Mouse (Mus musculus) stomach, embryonic 16.5 days (tissue): Measurements from ENCODE around the gene Gch1. TPM values are rescaled to one million over a fixed set of nuclear protein-coding genes. Genes with fewer than 3 reads are reported as not detected.

Experiments
- ATAC-seq: fragments of 200-750 bp; cut with Nextera tagmentation; 2 replicates; pipeline ENCODE4 v1.8.0; 2017; ENCODE audit warnings: moderate number of reproducible peaks, moderate TSS enrichment; ENCODE audit not compliant: insufficient read depth, low FRiP score
- H3K27ac ChIP-seq: fragments of 300-500 bp; sonication (generic); 2 replicates; pipeline ENCODE4 v1.5.1; 2014; ENCODE audit warnings: low read length
- H3K27me3 ChIP-seq: fragments of 300-500 bp; sonication (generic); 2 replicates; pipeline ENCODE4 v1.6.1; 2014; ENCODE audit warnings: low read length, control low read depth, mixed read lengths; ENCODE audit not compliant: control insufficient read depth, insufficient read depth
- H3K36me3 ChIP-seq: fragments of 300-500 bp; sonication (generic); 2 replicates; pipeline ENCODE4 v1.6.1; 2014; ENCODE audit warnings: low read length; ENCODE audit not compliant: control insufficient read depth, insufficient read depth
- H3K4me1 ChIP-seq: fragments of 300-500 bp; sonication (generic); 2 replicates; pipeline ENCODE4 v1.6.1; 2014; ENCODE audit warnings: low read length, control low read depth, mixed read lengths; ENCODE audit not compliant: control insufficient read depth, insufficient read depth
- H3K4me2 ChIP-seq: fragments of 300-500 bp; sonication (generic); 2 replicates; pipeline ENCODE4 v1.6.1; 2014; ENCODE audit warnings: low read depth, low read length, mixed read lengths
- H3K4me3 ChIP-seq: fragments of 300-500 bp; sonication (generic); replicated peaks from 2 replicates; pipeline ENCODE4 v1.5.1; 2014; ENCODE audit warnings: mild to moderate bottlenecking, low read length
- H3K9ac ChIP-seq: fragments of 300-500 bp; sonication (generic); 2 replicates; pipeline ENCODE4 v1.6.1; 2014; ENCODE audit warnings: low read length
- H3K9me3 ChIP-seq: fragments of 300-500 bp; sonication (generic); replicated peaks from 2 replicates; pipeline ENCODE4 v1.6.1; 2016; ENCODE audit warnings: low read length, control low read depth; ENCODE audit not compliant: control insufficient read depth
- WGBS: fragments of 180-500 bp; shearing (Covaris S2); extraction: QIAGEN DNeasy Blood & Tissue Kit; methylation state at CpG from one replicate; pipeline ENCODE4 v1.1.7; 2014; 5-methylcytosine and 5-hydroxymethylcytosine counted together
- polyA plus RNA-seq: library from polyadenylated mRNA; unstranded; fragments of >200 nt; fragmentation: Nextera tagmentation; extraction: Ambion mirVana; gene quantifications from 2 replicates; pipeline ENCODE4 v1.2.1, GENCODE M21; 2015

Gch1 gene
- polyA plus RNA-seq, 1 experiment from 2014 or later: 5.9 TPM

- Histone ChIP-seq H3K9ac (no peak overlapping the region), H3K4me1 (no peaks in the 10 kb centered on the region), H3K4me2 (no peak overlapping the region), H3K9me3 (no peaks in the 10 kb centered on the region), H3K27me3 (no peaks in the 10 kb centered on the region), H3K27ac (no peak overlapping the region), H3K36me3 (no peaks in the 10 kb centered on the region), H3K4me3 (no peak overlapping the region)
- ATAC-seq: no peak
- WGBS: 73% methylated on average over 10 of the region's 10 CpGs
Observed at GRCm38 (mm10) chr14:47224476-47225325, 35.5 kb upstream of the Gch1 start.

GRCm38 (mm10) chr14:47222631-47223450 is 33.6 kb upstream of the Gch1 start:
- WGBS: 68% methylated on average over 11 of the region's 11 CpGs
- Histone ChIP-seq H3K9me3 (no peaks in the 10 kb centered on the region), H3K9ac (no peak overlapping the region), H3K4me2 (no peak overlapping the region), H3K36me3 (no peaks in the 10 kb centered on the region), H3K27ac (no peak overlapping the region), H3K4me3 (no peak overlapping the region), H3K27me3 (no peaks in the 10 kb centered on the region), H3K4me1 (no peaks in the 10 kb centered on the region)
- no peak for ATAC-seq

GRCm38 (mm10) chr14:47221567-47221966 is 32.4 kb upstream of the Gch1 start:
- Histone ChIP-seq H3K36me3 (no peaks in the 10 kb centered on the region), H3K4me2 (no peak overlapping the region), H3K9me3 (no peaks in the 10 kb centered on the region), H3K9ac (no peak overlapping the region), H3K4me3 (no peak overlapping the region), H3K27me3 (no peaks in the 10 kb centered on the region), H3K4me1 (no peaks in the 10 kb centered on the region), H3K27ac (no peak overlapping the region)
- ATAC-seq: no peak
- 81% methylated on average over 11 of the region's 11 CpGs for WGBS

GRCm38 (mm10) chr14:47220231-47221025 is 31.2 kb upstream of the Gch1 start:
- ATAC-seq: no peak
- H3K4me1 ChIP-seq: no peaks in the 10 kb centered on the region
- no peak overlapping the region for H3K4me2 ChIP-seq
- H3K4me3 ChIP-seq: no peak overlapping the region
- H3K9ac ChIP-seq: no peak overlapping the region
- H3K27me3 ChIP-seq: no peaks in the 10 kb centered on the region
- no peaks in the 10 kb centered on the region for H3K36me3 ChIP-seq
- WGBS: 76% methylated on average over 8 of the region's 8 CpGs
- no peaks in the 10 kb centered on the region for H3K9me3 ChIP-seq
- H3K27ac ChIP-seq: no peak overlapping the region

GRCm38 (mm10) chr14:47218766-47219606 is 29.8 kb upstream of the Gch1 start:
- WGBS: 80% methylated on average over 9 of the region's 9 CpGs
- no peak overlapping the region for H3K4me2 ChIP-seq
- H3K27me3 ChIP-seq: no peaks in the 10 kb centered on the region
- no peak for ATAC-seq
- H3K36me3 ChIP-seq: no peaks in the 10 kb centered on the region
- H3K9ac ChIP-seq: no peak overlapping the region
- H3K4me1 ChIP-seq: no peaks in the 10 kb centered on the region
- no peak overlapping the region for H3K27ac ChIP-seq
- H3K9me3 ChIP-seq: no peaks in the 10 kb centered on the region
- no peak overlapping the region for H3K4me3 ChIP-seq

GRCm38 (mm10) chr14:47216541-47216940 is 27.3 kb upstream of the Gch1 start:
- Histone ChIP-seq H3K36me3 (no peaks in the 10 kb centered on the region), H3K27me3 (no peaks in the 10 kb centered on the region), H3K4me2 (no peak overlapping the region), H3K27ac (no peak overlapping the region), H3K9ac (no peak overlapping the region), H3K4me3 (no peak overlapping the region), H3K9me3 (no peaks in the 10 kb centered on the region), H3K4me1 (no peaks in the 10 kb centered on the region)
- WGBS: 88% methylated on average over 2 of the region's 2 CpGs
- no peak for ATAC-seq

- Histone ChIP-seq H3K4me1 (no peaks in the 10 kb centered on the region), H3K36me3 (no peaks in the 10 kb centered on the region), H3K4me2 (no peak overlapping the region), H3K9me3 (no peaks in the 10 kb centered on the region), H3K4me3 (no peak overlapping the region), H3K9ac (no peak overlapping the region), H3K27ac (no peak overlapping the region), H3K27me3 (no peaks in the 10 kb centered on the region)
- no peak for ATAC-seq
- WGBS: 73% methylated on average over 5 of the region's 5 CpGs
Observed at GRCm38 (mm10) chr14:47214367-47214766, 25.2 kb upstream of the Gch1 start.

GRCm38 (mm10) chr14:47213305-47213704 is 24.1 kb upstream of the Gch1 start:
- no peak overlapping the region for H3K4me3 ChIP-seq

More at GRCm38 (mm10) chr14:47213305-47213704, 24.1 kb upstream of the Gch1 start:
- no peaks in the 10 kb centered on the region for H3K27me3 ChIP-seq
- H3K27ac ChIP-seq: no peak overlapping the region
- no peaks in the 10 kb centered on the region for H3K36me3 ChIP-seq
- no peaks in the 10 kb centered on the region for H3K4me1 ChIP-seq
- 80% methylated on average over 4 of the region's 4 CpGs for WGBS
- ATAC-seq: no peak
- no peak overlapping the region for H3K9ac ChIP-seq
- no peaks in the 10 kb centered on the region for H3K9me3 ChIP-seq
- no peak overlapping the region for H3K4me2 ChIP-seq
